Mouse (Mus musculus): ENCODE measurements around the gene Ryr2.

DNA sequence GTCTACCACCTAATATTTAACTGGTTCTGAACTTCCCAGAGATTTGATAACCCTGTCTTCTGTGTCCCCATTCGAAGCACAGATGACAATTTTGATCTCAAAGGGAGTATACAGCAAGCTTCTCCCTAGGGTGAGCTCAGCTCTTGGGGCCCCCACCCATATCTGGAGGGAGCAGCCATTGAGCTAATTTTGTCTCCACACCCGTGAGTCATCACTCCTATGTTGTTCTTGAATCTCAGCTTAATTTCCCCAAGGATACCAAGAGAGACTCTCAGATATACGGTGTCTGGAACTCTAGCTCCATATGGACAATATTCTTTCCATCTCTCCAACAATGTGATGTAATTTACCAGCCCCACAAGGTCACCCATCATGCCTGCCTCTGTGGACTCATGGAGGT lies 66.8 kb downstream of the Ryr2 start:
- TF ChIP-seq CTCF (IDR thresholded peaks at IDR 0.05; ENCODE audit: borderline replicate concordance, extremely low read depth, insufficient read depth, insufficient read length): no peak
- no peak for TF ChIP-seq POLR2A (IDR thresholded peaks at IDR 0.05; ENCODE audit: borderline replicate concordance, extremely low read depth, insufficient read depth, insufficient read length, poor library complexity, severe bottlenecking)
